Mouse (Mus musculus) G1E (cell line): ENCODE measurements at regions not wholly inside any gene's neighbourhood (a gene's known extent, or its start where the extent isn't known, plus 50 kb on each side); places are given as distances from the start of the nearest gene placed in this dataset.

Experiments used
- ATAC-seq: 2 replicates; pipeline ENCODE4 v1.8.0; 2016; ENCODE audit warnings: mild to moderate bottlenecking; ENCODE audit not compliant: insufficient number of reproducible peaks, poor library complexity, low FRiP score, severe bottlenecking; ENCODE audit errors: extremely low read depth
- DNase-seq: peaks from one replicate; pipeline ENCODE4 v3.0.0; 2012; ENCODE audit warnings: low spot score
- H3K27me3 ChIP-seq: 2 replicates; pipeline ENCODE4 v1.6.1; 2012; ENCODE audit warnings: mild to moderate bottlenecking, low read length, inconsistent platforms; ENCODE audit not compliant: insufficient read depth
- H3K36me3 ChIP-seq: replicated peaks from 2 replicates; pipeline ENCODE3; 2012; ENCODE audit warnings: mild to moderate bottlenecking, inconsistent platforms
- H3K4me1 ChIP-seq: 2 replicates; pipeline ENCODE4 v1.6.1; 2012; ENCODE audit warnings: low read depth, low read length, inconsistent platforms, mixed read lengths; ENCODE audit not compliant: insufficient read depth
- H3K4me3 ChIP-seq: 2 replicates; pipeline ENCODE4 v1.5.1; 2012; ENCODE audit warnings: low read depth, mild to moderate bottlenecking, inconsistent platforms, low read length, moderate library complexity, mixed read lengths
- H3K9me3 ChIP-seq: replicated peaks from 2 replicates; pipeline ENCODE4 v1.6.1; 2012; ENCODE audit warnings: inconsistent platforms
- CTCF ChIP-seq: IDR thresholded peaks from 2 replicates; pipeline ENCODE4 v1.5.1; 2012; ENCODE audit warnings: low read depth, low read length, inconsistent platforms, mixed read lengths
- GATA1 ChIP-seq: IDR thresholded peaks from 2 replicates; pipeline ENCODE4 v1.6.1; 2012; ENCODE audit warnings: borderline replicate concordance, low read length, inconsistent platforms, mixed read lengths
- GATA2 ChIP-seq: IDR thresholded peaks from 2 replicates; pipeline ENCODE4 v1.6.1; 2012; ENCODE audit warnings: low read depth, low read length, inconsistent platforms, borderline replicate concordance
- POLR2AphosphoS5 ChIP-seq: IDR thresholded peaks from 2 replicates; pipeline ENCODE4 v1.6.1; 2012; ENCODE audit warnings: low read depth, low read length, inconsistent platforms; ENCODE audit not compliant: insufficient replicate concordance
- TAL1 ChIP-seq: conservative IDR thresholded peaks from 2 replicates; pipeline ENCODE4 v1.6.1; 2012; ENCODE audit warnings: low read depth, low read length, inconsistent platforms, mixed read lengths

DNA sequence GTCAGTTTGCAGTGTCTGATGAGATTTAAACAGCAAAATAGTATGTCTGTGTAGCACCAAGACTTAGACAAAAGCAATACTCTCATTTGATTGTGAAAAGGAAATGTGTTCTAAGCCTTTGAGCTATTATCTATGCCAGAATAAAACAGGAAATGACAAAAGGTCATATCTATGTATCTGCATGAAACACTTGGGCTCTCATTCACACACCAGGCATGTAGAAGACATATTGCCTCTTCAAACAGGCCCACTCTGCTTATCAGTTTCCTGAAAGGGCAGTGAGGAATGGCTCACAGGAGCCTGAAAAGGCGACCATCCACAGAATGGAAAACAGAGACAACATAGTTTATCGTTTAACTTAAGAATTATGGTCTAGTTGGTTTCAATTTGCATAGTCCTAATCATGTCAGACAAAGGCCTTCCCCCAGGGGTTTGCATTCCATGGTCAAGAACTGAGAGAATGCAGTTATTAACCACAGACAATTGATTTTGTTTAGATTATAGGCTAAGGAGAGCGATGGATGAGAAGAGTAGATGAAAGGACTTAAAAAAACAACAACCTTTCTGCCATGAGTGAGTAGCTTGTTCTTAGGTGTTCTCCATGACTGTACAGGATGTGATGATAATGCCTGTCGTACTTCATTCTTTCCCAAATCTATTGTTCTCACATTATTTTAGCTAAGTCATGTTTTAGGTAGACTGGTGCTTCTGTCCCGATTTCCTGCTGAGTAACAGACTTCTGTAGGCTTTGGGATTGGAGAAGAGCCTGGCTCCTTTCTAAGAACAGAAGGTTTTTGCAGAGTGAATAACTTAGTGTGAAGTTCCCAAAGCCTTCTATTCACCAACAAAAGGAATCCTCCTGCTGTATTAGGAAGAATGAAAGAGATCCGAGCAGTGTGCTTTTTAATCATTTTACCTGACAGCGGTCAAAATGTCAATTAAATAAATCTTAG is 82.0 kb upstream of the Itga4 start:
- Histone ChIP-seq H3K4me3 (no peak overlapping the region), H3K27me3 (no peaks in the 10 kb centered on the region), H3K4me1 (peaks cover 11% of the 10 kb centered on the region), H3K36me3 (no peaks in the 10 kb centered on the region), H3K9me3 (no peaks in the 10 kb centered on the region)
- DNase-seq (no peak), ATAC-seq (peak; percentile 91)
- TF ChIP-seq GATA1 (no peak), POLR2AphosphoS5 (no peak), TAL1 (0 out of 2 replicates have a peak, but pooled peaks have one; percentile 10), CTCF (no peak), GATA2 (no peak)

DNA sequence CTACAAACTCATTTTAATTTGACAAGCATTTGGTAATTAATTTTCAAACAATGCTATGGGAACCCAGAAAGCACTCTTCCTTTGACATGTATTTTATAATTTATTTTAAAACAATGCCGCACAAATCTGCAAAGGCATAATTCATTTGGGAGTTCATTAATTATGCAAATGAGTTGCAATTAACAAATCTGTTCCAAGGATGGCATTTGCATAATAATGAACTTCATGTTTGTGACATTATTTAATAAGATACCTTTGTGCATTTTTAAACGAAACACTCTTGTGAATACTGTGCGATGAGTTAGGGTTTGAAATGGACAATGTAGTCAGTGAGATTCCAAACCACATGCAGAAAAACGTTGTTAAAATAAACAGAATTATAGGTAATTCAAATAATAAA is 80.9 kb upstream of the Itga4 start:
- Histone ChIP-seq H3K9me3 (no peaks in the 10 kb centered on the region), H3K4me1 (peaks cover 12% of the 10 kb centered on the region), H3K4me3 (no peak overlapping the region), H3K36me3 (no peaks in the 10 kb centered on the region), H3K27me3 (no peaks in the 10 kb centered on the region)
- ATAC-seq = no peak
- DNase-seq = no peak
- no peak for TF ChIP-seq GATA1
- TF ChIP-seq POLR2AphosphoS5 = no peak
- no peak for TF ChIP-seq GATA2
- TF ChIP-seq CTCF = no peak
- TF ChIP-seq TAL1 = no peak

DNA sequence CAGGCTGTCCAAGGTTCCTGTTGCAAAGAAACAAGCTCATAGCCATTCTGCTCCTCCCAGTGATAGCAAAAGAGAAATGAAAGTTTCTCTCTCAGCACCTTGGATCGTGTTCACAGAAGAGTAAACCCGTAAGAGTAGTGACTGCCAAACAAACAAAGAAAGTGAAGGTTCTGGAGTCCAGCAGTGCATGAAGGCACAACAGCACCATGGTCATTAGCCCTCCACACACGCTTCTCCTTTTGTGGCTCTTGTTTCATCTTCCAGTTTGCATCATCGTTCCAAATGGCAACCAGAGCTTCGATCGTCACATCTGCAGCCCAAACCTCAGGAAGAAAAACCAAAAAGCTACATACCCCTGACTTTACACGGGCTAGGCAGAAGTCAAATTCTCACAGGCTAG is 74.4 kb upstream of the Itga4 start:
- no peak for DNase-seq
- no peaks in the 10 kb centered on the region for H3K36me3 ChIP-seq
- no peak overlapping the region for H3K4me3 ChIP-seq
- TF ChIP-seq TAL1 (no peak), CTCF (no peak), POLR2AphosphoS5 (no peak), GATA2 (no peak), GATA1 (no peak)
- ATAC-seq = no peak
- H3K27me3 ChIP-seq = no peaks in the 10 kb centered on the region
- H3K9me3 ChIP-seq = no peaks in the 10 kb centered on the region
- H3K4me1 ChIP-seq = peaks cover 27% of the 10 kb centered on the region

DNA sequence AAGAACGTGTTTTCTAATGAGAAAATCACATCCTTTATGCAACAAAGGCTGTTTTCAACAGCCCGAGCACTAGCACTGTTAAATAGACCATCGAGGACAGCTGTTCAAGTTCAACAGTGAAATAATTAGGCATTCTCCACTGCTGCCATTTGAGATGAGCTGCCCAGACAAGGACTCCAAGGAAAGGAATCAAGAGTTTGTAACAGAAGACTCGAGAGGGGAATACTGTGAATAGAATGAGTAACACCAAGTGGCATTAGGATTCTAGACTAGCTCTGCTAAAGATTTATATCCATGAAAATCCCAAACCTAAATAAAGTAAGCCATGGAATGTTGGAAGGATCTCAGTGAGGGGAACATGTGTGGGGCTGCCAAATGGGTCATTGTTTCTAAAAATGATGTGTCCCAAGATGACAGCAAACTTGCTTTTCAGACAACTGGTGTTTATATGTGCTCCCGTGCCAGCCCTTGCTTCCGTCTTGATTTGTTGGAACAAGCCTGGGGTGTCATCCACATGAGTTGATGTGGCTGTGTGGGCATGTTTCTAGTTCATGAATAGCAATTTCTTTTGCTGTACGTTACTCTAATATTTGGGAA is 72.1 kb upstream of the Itga4 start:
- no peaks in the 10 kb centered on the region for H3K9me3 ChIP-seq
- H3K36me3 ChIP-seq = no peaks in the 10 kb centered on the region
- H3K27me3 ChIP-seq = no peaks in the 10 kb centered on the region
- TF ChIP-seq TAL1 (no peak), GATA2 (no peak), CTCF (no peak), POLR2AphosphoS5 (no peak), GATA1 (no peak)
- no peak for ATAC-seq
- no peak overlapping the region for H3K4me3 ChIP-seq
- H3K4me1 ChIP-seq = peaks cover 27% of the 10 kb centered on the region
- DNase-seq = no peak

DNA sequence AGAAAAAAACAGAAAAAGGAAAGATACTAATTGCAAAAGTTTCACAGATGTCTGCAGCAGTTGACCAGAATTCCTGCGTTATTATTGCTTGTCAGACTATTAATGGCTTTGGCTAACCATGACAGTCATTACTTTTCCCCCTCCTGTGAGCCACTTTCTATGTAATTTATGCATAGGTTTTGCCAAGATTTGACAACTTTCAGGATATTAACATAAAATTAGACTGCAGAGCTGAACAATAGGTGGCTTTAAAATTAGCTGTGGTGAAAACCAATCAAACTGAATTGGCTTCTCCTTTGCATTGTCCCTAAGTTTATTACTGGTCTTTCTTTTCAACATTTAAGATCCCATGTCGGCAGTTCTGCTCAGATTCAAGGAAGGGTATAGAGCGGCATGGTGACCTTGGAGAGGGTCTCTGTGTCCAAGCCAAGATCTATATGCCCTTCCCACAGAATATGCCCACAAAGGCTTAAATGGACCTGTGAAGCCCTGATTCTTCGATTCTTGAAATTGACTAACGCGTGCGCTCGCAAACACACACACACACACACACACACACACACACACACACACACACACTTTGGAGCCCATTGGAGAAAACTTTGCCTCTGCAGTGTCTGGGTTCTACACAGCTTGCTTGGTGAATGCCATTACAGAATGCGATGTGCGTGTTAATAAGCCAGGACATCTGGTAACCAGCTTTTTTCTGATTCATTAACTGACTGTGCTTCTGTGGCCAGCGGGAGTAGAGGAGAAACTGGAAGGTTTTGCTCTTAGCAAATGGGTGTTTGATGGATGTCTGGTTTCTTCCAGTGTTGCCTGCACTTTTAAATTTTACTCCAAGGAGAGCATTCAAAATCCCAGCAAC is 69.8 kb upstream of the Itga4 start:
- Histone ChIP-seq H3K27me3 (no peaks in the 10 kb centered on the region), H3K36me3 (no peaks in the 10 kb centered on the region), H3K4me3 (no peak overlapping the region), H3K9me3 (no peaks in the 10 kb centered on the region), H3K4me1 (peaks cover 24% of the 10 kb centered on the region)
- TF ChIP-seq GATA1 = no peak
- no peak for TF ChIP-seq POLR2AphosphoS5
- TF ChIP-seq CTCF = no peak
- TF ChIP-seq GATA2 = no peak
- no peak for TF ChIP-seq TAL1
- ATAC-seq (no peak), DNase-seq (no peak)
